Mouse (Mus musculus): ENCODE results near the gene Hes3.

Hes3 gene

GRCm38 (mm10) chr4:152281601-152282000 lies 9.9 kb downstream of the Hes3 start:
- DNase-seq (ENCODE audit: low read depth) = no peak

DNA sequence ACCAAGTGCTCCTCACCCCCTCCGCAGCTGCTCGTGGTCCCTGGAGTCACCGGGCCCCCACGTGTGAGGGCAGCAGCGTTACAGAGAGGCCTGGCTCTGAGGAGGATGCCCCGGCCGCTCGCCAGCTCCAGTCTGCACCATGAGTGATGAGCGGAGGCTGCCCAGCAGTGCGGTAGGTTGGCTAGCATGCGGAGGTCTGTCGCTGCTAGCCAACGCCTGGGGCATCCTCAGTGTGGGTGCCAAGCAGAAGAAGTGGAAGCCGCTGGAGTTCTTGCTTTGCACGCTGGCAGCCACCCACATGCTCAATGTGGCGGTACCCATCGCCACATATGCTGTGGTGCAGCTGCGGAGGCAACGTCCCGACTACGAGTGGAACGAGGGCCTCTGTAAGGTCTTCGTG lies 12.5 kb downstream of the Hes3 start:
- DNase-seq (ENCODE audit: low read depth) = no peak

GRCm38 (mm10) chr4:152277916-152278315 lies 13.5 kb downstream of the Hes3 start:
- no peak for DNase-seq (ENCODE audit: low read depth)

- no peak for DNase-seq (ENCODE audit: low read depth)
Measured at GRCm38 (mm10) chr4:152276389-152277347, 14.8 kb downstream of the Hes3 start.

DNA sequence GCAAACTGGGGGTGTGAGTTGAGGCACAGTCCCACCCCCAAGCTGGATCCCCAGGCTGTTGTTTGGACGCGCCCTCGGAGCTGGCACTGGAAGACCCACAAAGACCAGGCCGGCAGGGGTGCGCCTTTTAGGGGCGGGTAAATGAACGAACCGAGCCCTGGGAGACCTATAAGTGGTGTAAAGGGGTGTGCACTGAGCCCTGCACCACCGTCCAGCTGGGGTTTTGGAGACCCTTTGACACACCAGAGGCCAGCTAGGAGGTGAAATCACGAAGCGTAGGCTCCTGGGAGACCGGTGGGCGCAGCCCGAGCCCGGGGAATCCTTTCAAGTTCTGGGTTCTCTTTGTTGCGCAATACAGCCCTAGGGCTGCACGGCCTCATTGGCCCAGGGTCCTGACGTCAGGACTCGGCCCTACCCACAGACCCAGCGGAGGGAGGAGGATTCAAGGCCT lies 16.8 kb downstream of the Hes3 start:
- DNase-seq (ENCODE audit: low read depth) = no peak

DNA sequence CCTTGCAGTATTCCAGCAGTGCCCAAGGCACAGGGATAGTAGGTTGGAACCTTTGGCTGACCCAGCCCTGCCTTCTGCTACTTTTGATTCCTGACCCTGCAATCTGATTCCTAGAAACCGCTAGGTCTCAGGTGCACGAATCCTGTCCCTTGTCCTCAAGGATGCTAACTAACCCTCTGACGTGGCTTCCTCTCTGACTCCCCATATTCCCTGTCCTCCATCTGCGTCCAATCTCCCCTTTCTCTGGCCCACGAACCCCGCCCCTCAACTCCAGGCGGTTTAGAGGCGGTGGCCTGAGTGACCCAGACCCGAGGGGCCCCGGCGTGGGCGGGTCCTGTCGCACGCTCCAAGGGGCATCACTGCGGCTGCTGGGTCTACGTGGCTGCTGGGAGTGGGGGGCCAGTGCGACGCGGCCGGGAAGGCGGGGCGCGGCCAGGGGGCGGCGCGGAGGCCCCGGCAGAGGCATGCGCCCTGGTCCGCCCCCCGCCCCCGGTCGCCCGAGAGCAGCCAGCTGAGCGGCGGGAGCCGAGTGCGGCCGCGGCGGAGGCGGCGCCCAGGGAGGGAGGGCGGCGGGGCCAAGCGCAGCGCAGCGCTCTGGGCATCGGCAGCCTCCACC lies 17.7 kb downstream of the Hes3 start, which contains the start of gene Gpr153:
Gene Gpr153 (plus strand): TSS at position 612 of the 616 bp plus-strand sequence.
- no peak for DNase-seq (ENCODE audit: low read depth)

GRCm38 (mm10) chr4:152273191-152273590 lies 18.3 kb downstream of the Hes3 start:
- DNase-seq (ENCODE audit: low read depth) = no peak

DNA sequence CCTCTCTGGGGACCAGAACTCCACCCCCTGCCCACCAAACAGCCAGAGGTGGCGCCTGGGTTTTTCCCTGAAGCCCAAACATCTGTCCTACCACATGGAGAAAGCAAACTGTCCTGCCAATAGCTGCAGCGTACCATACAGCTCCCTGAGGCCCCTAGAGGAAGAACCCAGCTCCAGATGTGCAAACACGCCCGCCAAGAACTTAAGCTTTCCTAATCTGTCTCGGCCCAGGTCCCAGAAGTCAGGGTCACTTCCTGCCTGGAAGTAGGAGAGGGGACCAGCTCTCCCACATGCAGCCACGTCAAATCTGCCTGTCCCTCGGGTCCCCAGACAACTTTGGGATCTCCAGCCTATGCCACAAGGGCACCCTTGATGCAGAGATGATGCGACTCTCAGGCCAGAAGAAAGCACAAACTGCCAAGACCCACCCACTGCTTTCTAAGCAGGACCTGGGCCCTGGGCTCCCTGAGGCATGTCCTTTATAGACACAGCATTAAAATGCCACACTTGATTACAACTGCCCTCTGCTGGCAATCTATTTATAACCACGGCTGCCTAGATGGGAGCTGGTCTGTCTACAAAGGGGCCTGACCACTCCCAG lies 18.9 kb downstream of the Hes3 start:
- no peak for DNase-seq (ENCODE audit: low read depth)

- DNase-seq (ENCODE audit: low read depth) = no peak
Measured at GRCm38 (mm10) chr4:152272006-152272405, 19.5 kb downstream of the Hes3 start.

GRCm38 (mm10) chr4:152271334-152271733 lies 20.1 kb downstream of the Hes3 start:
- no peak for DNase-seq (ENCODE audit: low read depth)

DNA sequence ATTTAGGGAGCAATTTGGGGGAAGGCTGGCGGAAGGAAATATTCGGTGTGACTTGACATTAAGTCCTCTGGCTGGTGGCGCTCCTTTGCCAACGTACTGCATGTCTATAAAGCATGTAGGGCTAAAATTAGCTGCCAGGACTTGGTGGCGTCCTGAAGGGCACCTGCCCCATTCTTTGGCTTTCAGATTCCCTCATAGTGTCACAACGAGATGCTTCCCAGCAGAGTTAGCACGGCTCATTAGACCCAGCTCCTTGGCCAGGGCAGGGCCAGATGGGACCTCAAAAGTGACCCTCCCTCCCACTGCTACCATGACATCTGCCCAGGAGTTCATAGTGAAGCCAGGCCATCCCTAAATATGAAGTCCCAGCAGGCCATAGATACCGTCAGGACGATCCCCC lies 20.9 kb downstream of the Hes3 start:
- no peak for DNase-seq (ENCODE audit: low read depth)

- DNase-seq (ENCODE audit: low read depth) = no peak
Measured at GRCm38 (mm10) chr4:152269967-152270366, 21.5 kb downstream of the Hes3 start.

DNA sequence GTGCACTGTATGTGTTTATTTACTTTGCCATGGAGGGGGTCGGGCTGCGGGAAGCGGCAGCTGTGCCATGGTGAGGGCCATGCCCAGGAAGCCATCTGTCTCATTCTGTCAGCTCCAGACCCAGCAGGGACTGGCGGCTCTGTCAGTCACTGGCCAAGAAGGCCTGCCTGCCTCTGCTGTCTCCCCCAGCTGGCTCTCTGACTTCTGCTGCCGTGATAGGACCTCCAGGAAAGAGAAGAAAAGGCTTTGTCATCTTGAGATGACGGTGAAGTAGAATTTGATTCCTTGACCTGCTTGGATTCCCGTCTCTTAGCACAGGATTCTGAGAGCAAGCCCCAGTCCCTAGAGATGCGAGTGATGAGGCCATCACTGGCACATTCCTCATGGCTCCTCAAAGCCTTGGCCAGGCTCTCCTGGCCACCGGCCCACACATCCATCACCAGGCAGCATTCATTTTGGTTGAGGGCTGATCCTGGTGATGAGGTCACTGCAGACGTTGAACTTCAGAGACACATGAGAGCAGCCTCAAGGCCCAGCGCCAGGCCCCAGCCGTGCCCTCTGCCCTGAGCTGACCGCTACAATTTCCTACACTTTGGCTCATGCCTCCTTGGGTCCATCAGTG lies 23.6 kb downstream of the Hes3 start:
- no peak for DNase-seq (ENCODE audit: low read depth)

DNA sequence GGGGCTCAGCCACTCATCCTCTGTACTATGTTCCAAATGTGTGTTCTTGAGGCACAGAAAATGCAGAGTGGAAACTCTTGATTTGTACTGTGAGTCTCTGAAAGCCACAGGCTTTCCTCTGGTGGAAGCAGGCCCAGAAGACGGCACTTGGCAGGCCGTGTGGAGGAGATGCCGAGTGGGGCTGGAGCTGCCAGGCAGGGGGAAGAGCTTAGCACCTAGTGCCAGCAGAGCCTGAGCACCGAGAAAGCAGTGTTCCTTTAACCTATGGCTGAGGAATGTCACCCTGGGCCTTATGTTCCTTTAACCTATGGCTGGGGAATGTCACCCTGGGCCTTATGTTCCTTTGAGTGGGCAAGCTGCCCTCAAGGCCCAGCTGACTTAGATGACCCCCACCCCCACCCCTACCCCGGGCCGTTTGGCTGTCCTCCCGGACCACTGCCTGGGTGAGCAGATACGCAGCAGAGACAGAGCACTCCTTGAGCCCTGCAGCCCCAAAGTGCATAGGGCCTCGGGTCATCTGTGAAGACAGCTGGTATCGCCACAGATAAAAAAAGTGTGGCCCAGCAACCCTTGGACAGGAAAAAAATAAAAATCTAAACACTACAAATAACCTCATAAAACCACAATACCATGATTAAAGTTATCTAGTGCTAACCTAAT lies 25.1 kb downstream of the Hes3 start:
- no peak for DNase-seq (ENCODE audit: low read depth)

DNA sequence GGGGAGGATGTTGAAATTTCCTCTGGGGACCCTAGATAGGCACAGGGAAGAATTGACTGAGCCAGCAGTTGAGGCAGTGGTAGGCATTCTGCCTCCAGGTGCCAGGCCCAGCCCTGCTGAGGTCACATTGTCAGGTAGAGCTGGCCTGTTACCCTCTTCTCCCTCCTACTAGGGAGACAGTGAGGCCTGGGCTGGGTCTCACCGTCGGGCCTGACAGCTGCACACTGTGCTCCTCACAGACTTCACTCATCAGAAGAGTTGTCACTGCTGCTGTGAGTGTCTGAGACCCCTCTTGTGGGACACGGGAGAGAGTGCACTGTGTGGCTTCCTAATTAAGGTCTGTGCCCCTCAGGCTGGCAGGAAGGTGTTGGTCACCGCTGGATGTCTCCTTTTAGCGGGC lies 25.7 kb downstream of the Hes3 start:
- no peak for DNase-seq (ENCODE audit: low read depth)

DNA sequence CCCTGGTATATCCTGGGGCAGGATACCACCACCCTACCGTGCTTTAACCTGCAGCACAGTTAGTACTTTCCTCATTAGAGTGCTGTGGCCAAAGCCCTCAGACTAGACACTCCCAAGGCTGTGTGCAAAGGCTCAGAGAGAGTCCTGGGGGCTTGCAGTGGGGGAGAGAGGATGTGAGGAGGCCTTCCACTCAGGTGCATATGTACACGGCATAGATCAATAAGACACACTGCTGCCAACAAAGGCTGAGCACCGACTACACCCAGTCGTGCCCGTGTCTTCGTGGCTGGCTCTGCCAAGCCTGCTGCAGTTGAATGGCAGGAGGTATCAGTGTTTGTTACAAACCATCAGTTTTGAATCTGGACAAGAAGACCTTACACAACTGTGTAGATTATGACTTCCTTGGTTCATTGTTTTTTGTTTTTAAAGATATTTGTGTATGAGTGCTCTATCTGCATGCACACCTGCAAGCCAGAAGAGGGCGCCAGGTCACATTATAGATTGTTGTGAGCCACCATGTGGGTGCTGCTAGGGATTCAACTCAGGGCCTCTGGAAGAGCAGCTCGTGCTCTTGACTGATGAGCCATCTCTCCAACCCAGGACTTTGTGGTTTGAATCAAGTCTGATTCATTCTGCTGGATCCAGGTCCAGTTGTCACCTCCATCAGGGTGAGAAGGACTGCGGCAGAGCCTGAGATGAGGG lies 26.4 kb downstream of the Hes3 start:
- DNase-seq (ENCODE audit: low read depth) = peak; percentile 51

- DNase-seq (ENCODE audit: low read depth) = no peak
Measured at GRCm38 (mm10) chr4:152264177-152264530, 27.3 kb downstream of the Hes3 start.

GRCm38 (mm10) chr4:152263512-152264176 lies 27.8 kb downstream of the Hes3 start:
- no peak for DNase-seq (ENCODE audit: low read depth)

GRCm38 (mm10) chr4:152263089-152263488 lies 28.4 kb downstream of the Hes3 start:
- no peak for DNase-seq (ENCODE audit: low read depth)

- DNase-seq (ENCODE audit: low read depth) = no peak
Measured at GRCm38 (mm10) chr4:152262187-152262586, 29.3 kb downstream of the Hes3 start.

GRCm38 (mm10) chr4:152260451-152260850 lies 31.0 kb downstream of the Hes3 start:
- peak; percentile 86 for DNase-seq (ENCODE audit: low read depth)

Measured in 416B (cell line).